Mouse (Mus musculus) monocyte, adult 5-6 weeks (primary cell): ENCODE measurements around the gene Tfr2. TPM values are rescaled to one million over a fixed set of nuclear protein-coding genes. Genes with fewer than 3 reads are reported as not detected.

Experiments used
- total RNA-seq: library from RNA; stranded (forward); fragments of 200-1000, 200-491, 200-594 nt; gene quantifications from 3 replicates; pipeline ENCODE4 v1.2.3, GENCODE M21; 2017

Tfr2 gene
- total RNA-seq, 1 experiment from 2014 or later: 0.38 TPM

Other genes starting within 250 kb of the Tfr2 start
- 24.2 to 30.4 TPM (median 25.2 TPM) in 3 replicates for gene Slc12a9, start 236.2 kb upstream of the Tfr2 start, total RNA-seq
- gene Ephb4, start 219.7 kb upstream of the Tfr2 start, total RNA-seq: not detected in 3 replicates
- not detected in 3 replicates for gene Zan, start 92.8 kb upstream of the Tfr2 start, total RNA-seq
- gene Pop7, start 67.3 kb upstream of the Tfr2 start, total RNA-seq: 9.7 to 27.5 TPM (median 20.4 TPM) in 3 replicates
- 11.9 to 24.2 TPM (median 12.0 TPM) in 3 replicates for gene Gigyf1, start 51.3 kb upstream of the Tfr2 start, total RNA-seq
- not detected in 3 replicates for gene Epo, start 36.6 kb upstream of the Tfr2 start, total RNA-seq
- 361 to 408 TPM (median 386 TPM) in 3 replicates for gene Gnb2, start 36.3 kb upstream of the Tfr2 start, total RNA-seq
- gene Actl6b, start 16.3 kb upstream of the Tfr2 start, total RNA-seq: not detected in 3 replicates
- gene Mospd3, start 31.2 kb downstream of the Tfr2 start, total RNA-seq: 3.0 to 5.9 TPM (median 5.8 TPM) in 3 replicates
- gene Pcolce, start 43.9 kb downstream of the Tfr2 start, total RNA-seq: not detected in 3 replicates
- gene Fbxo24, start 59.2 kb downstream of the Tfr2 start, total RNA-seq: not detected in 3 replicates
- 34.9 to 86.0 TPM (median 77.2 TPM) in 3 replicates for gene Lrch4, start 59.3 kb downstream of the Tfr2 start, total RNA-seq
- gene Gm20605, start 59.3 kb downstream of the Tfr2 start, total RNA-seq: 12.9 to 28.7 TPM (median 25.9 TPM) in 3 replicates
- gene Sap25, start 71.5 kb downstream of the Tfr2 start, total RNA-seq: 20.7 to 64.8 TPM (median 21.8 TPM) in 3 replicates
- gene Irs3, start 75.9 kb downstream of the Tfr2 start, total RNA-seq: 0.10 TPM in 1 of 3 replicates, not detected in the others
- 7.7 to 11.8 TPM (median 9.0 TPM) in 3 replicates for gene Agfg2, start 114.9 kb downstream of the Tfr2 start, total RNA-seq
- gene Nyap1, start 171.8 kb downstream of the Tfr2 start, total RNA-seq: 0.19 to 1.2 TPM (median 0.43 TPM) in 3 replicates
- gene Tsc22d4, start 175.9 kb downstream of the Tfr2 start, total RNA-seq: 65.2 to 107 TPM (median 70.0 TPM) in 3 replicates
- 8.7 to 10.8 TPM (median 9.5 TPM) in 3 replicates for gene Ppp1r35, start 209.0 kb downstream of the Tfr2 start, total RNA-seq
- gene Mepce, start 217.8 kb downstream of the Tfr2 start, total RNA-seq: 20.7 to 27.6 TPM (median 21.5 TPM) in 3 replicates
- gene Zcwpw1, start 218.0 kb downstream of the Tfr2 start, total RNA-seq: 5.5 to 18.4 TPM (median 12.3 TPM) in 3 replicates